Mouse (Mus musculus): Measurements from ENCODE around the gene Gas6. TPM values are rescaled to one million over a fixed set of nuclear protein-coding genes. Genes with fewer than 3 reads are reported as not detected.

Gene Gas6
- polyA plus RNA-seq (2015; fragmentation: Illumina TruSeq; extraction: RNeasy Lipid Tissue Mini Kit (QIAGEN cat#74804); ENCODE audit: low read depth, low replicate concordance), result 78.8 TPM

DNA sequence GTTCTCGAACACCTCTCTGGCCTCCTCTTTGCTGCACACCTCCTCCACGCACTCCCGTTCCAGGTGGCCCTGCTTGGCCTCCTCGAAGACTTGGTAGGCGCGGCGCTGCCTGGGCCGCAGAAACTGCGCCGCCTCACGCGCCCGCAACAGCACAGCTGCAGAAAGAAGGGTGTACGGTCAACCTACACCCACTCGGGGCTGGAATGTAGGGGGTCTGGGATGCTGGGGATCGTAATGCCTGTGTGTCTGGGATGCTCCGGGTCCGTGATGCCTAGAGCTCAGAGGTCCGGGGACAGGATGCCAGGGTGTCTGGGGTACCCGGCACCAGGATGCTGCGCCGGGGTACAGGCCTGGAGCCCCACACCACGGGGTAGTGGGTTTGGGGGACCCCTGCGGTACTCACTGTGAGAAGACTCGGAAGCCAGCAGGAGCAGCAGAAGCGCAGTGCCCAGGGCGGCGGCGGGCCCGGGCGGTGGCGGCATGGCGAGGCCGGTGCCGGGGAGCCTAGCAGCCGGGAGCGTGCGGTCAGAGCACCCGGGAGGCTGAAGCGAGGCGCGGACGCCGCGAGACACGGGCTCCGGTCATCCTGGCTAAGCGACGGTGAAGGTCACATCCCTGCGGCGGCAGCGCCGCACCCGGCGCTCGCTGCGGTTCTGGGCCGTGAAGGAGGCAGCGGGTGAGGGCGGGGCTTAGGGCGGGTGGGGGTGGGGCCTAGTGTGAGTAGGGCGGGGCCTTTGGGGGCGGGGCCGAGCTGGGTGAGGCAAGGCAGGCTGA is at the start of gene Gas6:
Gas6 (minus strand) TSS at position 633 of the 774 bp plus-strand sequence.

DNA sequence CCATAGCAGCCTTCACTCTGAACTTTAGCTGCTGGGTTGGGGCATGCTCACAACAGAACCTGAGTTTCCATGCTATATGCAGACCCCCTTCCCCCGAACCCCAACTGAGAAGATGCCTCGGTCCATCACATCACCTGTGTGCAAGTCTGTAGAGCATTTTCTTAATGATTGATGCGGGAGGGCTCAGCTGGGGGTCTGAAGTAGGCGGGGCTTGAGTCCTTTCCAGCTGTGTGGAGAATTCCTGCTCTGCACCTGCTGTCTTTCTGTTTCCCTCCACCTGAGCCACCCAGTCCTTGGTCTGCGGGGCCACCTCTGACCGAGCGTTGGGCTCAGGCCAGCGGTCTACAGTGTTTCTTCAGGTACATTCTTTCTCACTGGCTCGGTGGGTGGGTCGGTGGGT is 59.4 kb downstream of the Gas6 start, which contains the start of gene Tmem255b:
Tmem255b (plus strand) TSS at position 301 of the 400 bp plus-strand sequence.

Other genes starting within 250 kb of the Gas6 start
- gene Adprhl1, start 240.3 kb downstream of the Gas6 start, polyA plus RNA-seq (2015; fragmentation: Illumina TruSeq; extraction: RNeasy Lipid Tissue Mini Kit (QIAGEN cat#74804); ENCODE audit: low read depth, low replicate concordance), result 0.27 TPM
- gene Dcun1d2, start 206.4 kb downstream of the Gas6 start, polyA plus RNA-seq (2015; fragmentation: Illumina TruSeq; extraction: RNeasy Lipid Tissue Mini Kit (QIAGEN cat#74804); ENCODE audit: low read depth, low replicate concordance), result 42.8 TPM
- gene Tmco3, start 206.3 kb downstream of the Gas6 start, polyA plus RNA-seq (2015; fragmentation: Illumina TruSeq; extraction: RNeasy Lipid Tissue Mini Kit (QIAGEN cat#74804); ENCODE audit: low read depth, low replicate concordance), result 36.6 TPM
- 58.7 TPM for gene Tfdp1, start 155.7 kb downstream of the Gas6 start, polyA plus RNA-seq (2015; fragmentation: Illumina TruSeq; extraction: RNeasy Lipid Tissue Mini Kit (QIAGEN cat#74804); ENCODE audit: low read depth, low replicate concordance)
- not detected for gene Atp4b, start 97.7 kb downstream of the Gas6 start, polyA plus RNA-seq (2015; fragmentation: Illumina TruSeq; extraction: RNeasy Lipid Tissue Mini Kit (QIAGEN cat#74804); ENCODE audit: low read depth, low replicate concordance)
- gene Grk1, start 89.4 kb downstream of the Gas6 start, polyA plus RNA-seq (2015; fragmentation: Illumina TruSeq; extraction: RNeasy Lipid Tissue Mini Kit (QIAGEN cat#74804); ENCODE audit: low read depth, low replicate concordance), result not detected
- gene Tmem255b, start 59.3 kb downstream of the Gas6 start, polyA plus RNA-seq (2015; fragmentation: Illumina TruSeq; extraction: RNeasy Lipid Tissue Mini Kit (QIAGEN cat#74804); ENCODE audit: low read depth, low replicate concordance), result 3.5 TPM
- gene 1700029H14Rik, start 68.0 kb upstream of the Gas6 start, polyA plus RNA-seq (2015; fragmentation: Illumina TruSeq; extraction: RNeasy Lipid Tissue Mini Kit (QIAGEN cat#74804); ENCODE audit: low read depth, low replicate concordance), result not detected
- 50.2 TPM for gene Rasa3, start 183.1 kb upstream of the Gas6 start, polyA plus RNA-seq (2015; fragmentation: Illumina TruSeq; extraction: RNeasy Lipid Tissue Mini Kit (QIAGEN cat#74804); ENCODE audit: low read depth, low replicate concordance)
- gene Cfap97d2, start 211.4 kb upstream of the Gas6 start, polyA plus RNA-seq (2015; fragmentation: Illumina TruSeq; extraction: RNeasy Lipid Tissue Mini Kit (QIAGEN cat#74804); ENCODE audit: low read depth, low replicate concordance), result 1.5 TPM